Mouse (Mus musculus) forebrain, embryonic 10.5 days (tissue): ENCODE results near the gene Hoxd12. TPM values are rescaled to one million over a fixed set of nuclear protein-coding genes. Genes with fewer than 3 reads are reported as not detected.

Source experiments
- DNase-seq: peaks from one replicate; pipeline ENCODE4 v3.0.0-alpha.2; 2017; ENCODE audit warnings: low spot score; ENCODE audit errors: extremely low spot score
- H3K27ac ChIP-seq: fragments of 300-500 bp; sonication (generic); 2 replicates; pipeline ENCODE4 v1.5.1; 2016; ENCODE audit warnings: mild to moderate bottlenecking
- H3K27me3 ChIP-seq: fragments of 300-500 bp; sonication (generic); 2 replicates; pipeline ENCODE4 v1.6.1; 2016; ENCODE audit warnings: mild to moderate bottlenecking; ENCODE audit not compliant: poor library complexity, severe bottlenecking
- H3K36me3 ChIP-seq: fragments of 300-500 bp; sonication (generic); replicated peaks from 2 replicates; pipeline ENCODE4 v1.6.1; 2016; ENCODE audit warnings: mild to moderate bottlenecking, moderate library complexity
- H3K4me1 ChIP-seq: fragments of 300-500 bp; sonication (generic); 2 replicates; pipeline ENCODE4 v1.6.1; 2016
- H3K4me3 ChIP-seq: fragments of 300-500 bp; sonication (generic); 2 replicates; pipeline ENCODE4 v1.5.1; 2016; ENCODE audit warnings: mild to moderate bottlenecking, moderate library complexity
- H3K9me3 ChIP-seq: fragments of 300-500 bp; sonication (generic); 2 replicates; pipeline ENCODE4 v1.6.1; 2016; ENCODE audit warnings: mild to moderate bottlenecking, moderate library complexity
- WGBS: fragments of 180-500 bp; shearing (Covaris S2); methylation state at CpG from one replicate; pipeline ENCODE4 v1.1.7; 2016; 5-methylcytosine and 5-hydroxymethylcytosine counted together
- polyA plus RNA-seq: library from polyadenylated mRNA; unstranded; fragments of >200 nt; fragmentation: Nextera tagmentation; extraction: Ambion mirVana; gene quantifications from 2 replicates; pipeline ENCODE4 v1.2.1, GENCODE M21; 2016

The Hoxd12 gene
- polyA plus RNA-seq, 1 experiment from 2014 or later = not detected

DNA sequence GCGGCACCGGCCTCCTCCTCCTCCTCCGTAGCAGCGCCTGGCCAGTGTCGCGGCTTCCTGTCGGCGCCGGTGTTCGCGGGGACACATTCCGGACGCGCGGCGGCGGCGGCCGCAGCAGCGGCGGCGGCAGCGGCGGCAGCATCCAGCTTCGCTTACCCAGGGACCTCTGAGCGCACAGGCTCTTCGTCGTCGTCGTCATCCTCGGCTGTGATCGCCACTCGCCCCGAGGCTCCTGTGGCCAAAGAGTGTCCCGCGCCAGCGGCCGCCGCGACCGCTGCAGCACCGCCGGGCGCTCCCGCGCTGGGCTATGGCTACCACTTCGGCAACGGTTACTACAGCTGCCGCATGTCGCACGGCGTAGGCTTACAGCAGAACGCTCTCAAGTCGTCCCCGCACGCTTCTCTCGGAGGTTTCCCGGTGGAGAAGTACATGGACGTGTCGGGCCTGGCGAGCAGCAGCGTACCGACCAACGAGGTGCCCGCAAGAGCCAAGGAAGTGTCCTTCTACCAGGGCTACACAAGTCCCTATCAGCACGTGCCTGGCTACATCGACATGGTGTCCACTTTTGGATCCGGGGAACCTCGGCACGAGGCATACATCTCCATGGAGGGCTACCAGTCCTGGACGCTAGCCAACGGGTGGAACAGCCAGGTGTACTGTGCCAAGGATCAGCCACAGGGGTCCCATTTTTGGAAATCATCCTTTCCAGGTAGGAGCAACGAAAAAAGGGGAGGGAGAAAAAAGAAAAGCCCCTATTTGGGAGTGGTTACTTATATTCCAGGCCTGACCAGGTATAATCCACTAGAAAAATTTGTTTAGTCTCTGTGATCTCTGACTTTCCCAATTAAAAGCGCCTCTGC lies 6.2 kb upstream of the Hoxd12 start:
- Histone ChIP-seq H3K4me3 (peak overlapping the region; percentile 51), H3K27me3 (peaks cover 100% of the 10 kb centered on the region), H3K4me1 (peaks cover 21% of the 10 kb centered on the region), H3K27ac (no peak overlapping the region), H3K9me3 (no peaks in the 10 kb centered on the region), H3K36me3 (no peaks in the 10 kb centered on the region)
- DNase-seq = peak; percentile 72
- under 1% methylated on average over 74 of the region's 74 CpGs for WGBS

DNA sequence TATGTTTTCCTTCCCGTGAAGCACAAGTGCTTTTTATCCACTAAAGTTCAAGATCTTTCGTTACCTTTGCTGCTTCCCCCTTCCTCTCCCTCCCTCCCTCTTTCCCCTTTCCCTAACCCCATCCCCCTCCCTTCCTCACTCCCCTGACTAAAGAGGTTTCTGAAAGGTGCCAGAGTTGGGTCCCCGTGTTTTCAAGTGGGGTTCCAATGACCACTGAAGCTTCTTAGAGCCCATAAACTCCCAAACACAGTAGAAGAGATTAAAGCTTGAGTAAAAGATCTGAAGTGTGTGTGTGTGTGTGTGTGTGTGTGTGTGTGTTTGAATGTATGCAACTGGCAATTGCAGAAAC lies 5.6 kb upstream of the Hoxd12 start:
- Histone ChIP-seq H3K4me1 (peaks cover 25% of the 10 kb centered on the region), H3K27ac (no peak overlapping the region), H3K4me3 (no peak overlapping the region), H3K9me3 (no peaks in the 10 kb centered on the region), H3K27me3 (peaks cover 100% of the 10 kb centered on the region), H3K36me3 (no peaks in the 10 kb centered on the region)
- 0% methylated on average over 3 of the region's 3 CpGs for WGBS
- no peak for DNase-seq

DNA sequence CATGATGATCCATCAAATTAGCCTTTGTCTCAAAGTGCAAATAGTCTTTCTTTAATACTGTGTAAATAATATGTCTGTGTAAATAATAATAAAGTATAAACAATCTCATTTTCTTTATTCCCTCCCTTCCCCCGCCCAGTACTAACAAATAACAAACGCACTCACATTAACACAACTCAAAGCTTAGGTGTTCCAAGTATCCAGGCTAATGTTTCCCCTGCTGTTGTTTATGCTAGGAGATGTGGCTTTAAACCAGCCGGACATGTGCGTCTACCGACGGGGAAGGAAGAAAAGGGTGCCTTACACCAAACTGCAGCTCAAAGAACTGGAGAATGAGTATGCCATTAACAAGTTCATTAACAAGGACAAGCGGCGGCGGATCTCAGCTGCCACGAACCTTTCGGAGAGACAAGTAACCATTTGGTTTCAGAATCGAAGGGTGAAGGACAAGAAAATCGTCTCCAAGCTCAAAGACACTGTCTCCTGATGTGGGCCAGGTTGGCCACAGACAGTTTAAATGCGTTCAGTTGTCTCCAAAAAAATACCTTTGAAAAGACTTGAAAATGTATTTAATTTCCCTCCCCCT lies 5.1 kb upstream of the Hoxd12 start:
- Histone ChIP-seq H3K27me3 (peaks cover 100% of the 10 kb centered on the region), H3K4me1 (peaks cover 25% of the 10 kb centered on the region), H3K9me3 (no peaks in the 10 kb centered on the region), H3K36me3 (no peaks in the 10 kb centered on the region), H3K4me3 (no peak overlapping the region), H3K27ac (no peak overlapping the region)
- 3% methylated on average over 14 of the region's 14 CpGs for WGBS
- DNase-seq = no peak

DNA sequence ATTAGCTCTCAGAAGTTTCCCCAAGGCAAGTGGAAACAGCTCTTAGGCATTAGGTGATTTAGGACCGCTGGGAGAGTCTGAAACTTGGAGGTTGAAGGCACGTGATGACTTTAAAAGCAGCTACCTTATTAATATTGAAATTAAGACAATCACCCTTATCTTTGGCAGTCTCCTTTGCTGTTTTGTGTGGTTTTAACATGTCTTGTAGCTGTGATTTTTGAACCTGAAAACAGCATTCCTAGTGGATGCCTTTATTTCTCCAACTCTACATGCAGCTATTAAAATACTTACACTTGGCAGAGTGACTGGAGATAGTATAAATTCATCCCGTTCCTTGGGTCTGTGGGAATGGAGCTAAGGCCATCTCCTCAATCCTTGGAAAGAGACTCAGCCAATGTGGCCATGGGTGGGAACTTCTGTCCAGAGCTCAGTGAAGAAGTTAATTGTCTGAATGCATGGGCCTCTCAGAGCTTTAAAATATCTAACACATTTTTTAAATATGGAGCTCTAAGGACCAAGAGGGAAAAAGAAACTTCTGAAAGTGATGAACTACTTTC lies 4.1 kb upstream of the Hoxd12 start:
- Histone ChIP-seq H3K36me3 (no peaks in the 10 kb centered on the region), H3K27me3 (peaks cover 100% of the 10 kb centered on the region), H3K4me1 (peaks cover 31% of the 10 kb centered on the region), H3K27ac (no peak overlapping the region), H3K9me3 (no peaks in the 10 kb centered on the region), H3K4me3 (no peak overlapping the region)
- DNase-seq = no peak
- 2% methylated on average over 3 of the region's 3 CpGs for WGBS

DNA sequence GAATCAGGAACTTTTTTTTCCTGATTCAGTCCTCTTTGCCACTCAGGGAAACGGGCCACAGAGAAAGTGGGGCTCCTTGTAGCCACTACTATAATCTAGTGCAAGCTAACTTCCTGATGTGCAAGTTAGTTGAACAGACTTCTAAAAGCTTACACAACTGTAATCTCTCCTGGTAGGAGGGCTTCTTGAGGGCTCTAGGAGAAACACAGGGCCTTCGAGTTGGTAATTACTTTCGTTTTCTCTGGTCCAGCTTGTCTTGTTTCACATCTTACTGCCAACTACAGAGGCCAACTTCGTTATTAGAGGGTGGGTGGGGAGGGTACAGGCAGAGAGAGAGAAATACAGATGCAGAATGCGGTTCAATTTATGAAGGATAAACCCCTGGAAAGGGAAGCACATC lies 3.0 kb upstream of the Hoxd12 start:
- no peak overlapping the region for H3K27ac ChIP-seq
- H3K9me3 ChIP-seq = no peaks in the 10 kb centered on the region
- H3K27me3 ChIP-seq = peaks cover 100% of the 10 kb centered on the region
- H3K36me3 ChIP-seq = no peaks in the 10 kb centered on the region
- no peak for DNase-seq
- WGBS = 2% methylated on average over 5 of the region's 5 CpGs
- H3K4me1 ChIP-seq = peaks cover 31% of the 10 kb centered on the region
- no peak overlapping the region for H3K4me3 ChIP-seq

DNA sequence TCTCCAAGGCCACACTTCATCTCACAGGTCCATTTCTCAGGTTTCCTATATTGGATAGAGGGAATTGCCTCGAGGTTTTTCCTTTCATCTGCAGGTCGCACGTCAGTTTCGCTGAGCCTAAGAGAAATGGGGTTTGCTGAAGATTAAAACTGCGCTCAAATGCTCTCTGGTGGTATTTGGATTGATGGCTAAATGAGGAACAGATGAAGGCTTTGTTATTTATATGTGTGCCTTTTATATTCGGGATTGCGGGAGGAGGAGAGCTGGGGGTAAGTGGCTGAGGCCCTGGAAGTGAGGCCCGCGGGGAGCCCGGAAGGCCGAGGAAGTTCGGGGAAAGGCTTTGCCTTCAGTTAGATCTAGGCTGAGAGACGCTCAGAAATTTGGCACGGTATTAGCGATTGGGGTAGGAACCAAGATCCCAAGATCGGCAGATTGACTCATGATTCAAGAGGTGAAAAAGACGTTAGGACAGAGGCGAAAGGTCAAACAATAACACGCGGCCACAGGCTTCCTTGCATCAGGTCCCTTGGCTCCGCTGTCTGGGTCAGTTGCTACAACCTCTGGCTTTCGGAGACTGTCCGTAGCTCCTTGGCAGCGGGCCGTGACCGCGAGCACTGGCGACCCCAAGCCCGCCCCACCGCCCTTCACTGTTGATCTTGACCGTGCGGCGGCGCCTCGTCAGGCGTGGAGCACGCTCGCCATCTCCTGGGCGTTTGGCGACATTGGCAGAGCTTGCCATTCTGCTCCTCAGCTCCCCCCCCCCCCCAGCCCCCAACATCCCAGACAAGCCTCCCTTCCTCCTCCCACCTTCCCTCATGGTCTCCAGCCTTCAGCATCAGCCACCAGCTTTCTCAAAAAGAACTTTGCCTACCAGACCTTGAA lies 2.1 kb upstream of the Hoxd12 start:
- Histone ChIP-seq H3K27me3 (peaks cover 100% of the 10 kb centered on the region), H3K4me1 (peaks cover 29% of the 10 kb centered on the region), H3K36me3 (no peaks in the 10 kb centered on the region), H3K9me3 (no peaks in the 10 kb centered on the region), H3K4me3 (peak overlapping the region; percentile 28), H3K27ac (no peak overlapping the region)
- under 1% methylated on average over 40 of the region's 40 CpGs for WGBS
- peak; percentile 79 for DNase-seq

DNA sequence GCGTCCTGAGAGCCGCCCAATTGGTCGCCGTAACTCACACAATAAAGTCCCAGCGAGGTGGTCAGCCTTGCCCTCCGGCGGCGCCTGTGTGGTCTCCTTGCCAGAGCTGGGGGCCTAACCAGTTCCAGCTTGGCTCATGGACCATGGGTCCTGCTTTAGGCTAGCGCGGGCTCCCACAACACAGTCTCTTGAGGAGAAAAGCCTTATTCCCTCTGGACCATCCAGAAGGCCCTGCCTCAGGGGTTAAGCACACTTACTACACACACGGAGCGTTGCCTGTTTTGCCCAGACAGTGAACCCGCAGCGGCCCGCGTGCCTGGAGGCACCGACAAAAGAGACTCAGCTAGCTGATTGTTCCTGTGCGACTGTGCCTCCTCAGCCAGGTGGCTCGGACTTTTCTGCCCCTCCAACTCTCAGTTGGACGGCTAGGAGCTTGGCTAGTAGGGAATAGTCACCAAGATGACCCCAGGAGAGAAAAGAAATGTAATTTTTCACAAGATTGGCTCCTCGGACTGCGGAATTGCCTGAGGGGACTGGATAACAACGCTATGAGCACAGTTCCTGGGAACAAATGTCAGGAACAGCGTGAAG lies 883 bp upstream of the Hoxd12 start:
- Histone ChIP-seq H3K27ac (no peak overlapping the region), H3K9me3 (no peaks in the 10 kb centered on the region), H3K36me3 (no peaks in the 10 kb centered on the region), H3K4me1 (peaks cover 19% of the 10 kb centered on the region), H3K27me3 (peaks cover 100% of the 10 kb centered on the region), H3K4me3 (no peak overlapping the region)
- WGBS = under 1% methylated on average over 24 of the region's 24 CpGs
- peak; percentile 53 for DNase-seq

DNA sequence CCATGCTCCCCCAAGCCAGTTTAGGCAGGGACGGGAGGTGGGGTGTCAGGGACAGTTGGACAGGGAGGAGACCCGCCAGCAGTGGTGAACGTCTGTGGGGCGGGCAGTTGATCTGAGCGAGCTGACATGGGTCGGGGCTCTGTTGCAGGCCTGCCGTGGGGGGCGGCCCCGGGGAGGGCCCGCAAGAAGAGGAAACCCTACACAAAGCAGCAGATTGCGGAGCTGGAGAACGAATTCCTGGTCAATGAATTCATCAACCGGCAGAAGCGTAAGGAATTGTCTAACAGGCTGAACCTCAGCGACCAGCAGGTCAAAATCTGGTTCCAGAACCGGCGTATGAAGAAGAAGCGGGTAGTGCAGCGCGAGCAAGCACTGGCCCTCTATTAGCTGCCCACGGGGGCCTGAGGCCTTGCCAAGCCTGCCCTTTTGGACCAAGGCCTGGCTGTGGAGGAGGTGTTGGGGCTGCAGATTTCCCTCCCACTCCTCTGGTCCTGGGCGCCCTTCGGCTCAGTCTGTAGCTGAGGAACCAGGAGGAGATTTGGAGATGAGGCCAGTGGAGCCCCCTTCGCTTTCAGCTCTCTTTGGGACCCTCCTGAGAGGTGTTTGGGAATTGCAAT lies 961 bp downstream of the Hoxd12 start:
- no peak for DNase-seq
- no peak overlapping the region for H3K4me3 ChIP-seq
- 4% methylated on average over 24 of the region's 24 CpGs for WGBS
- H3K36me3 ChIP-seq = no peaks in the 10 kb centered on the region
- H3K27ac ChIP-seq = no peak overlapping the region
- no peaks in the 10 kb centered on the region for H3K9me3 ChIP-seq
- H3K27me3 ChIP-seq = peaks cover 100% of the 10 kb centered on the region
- peaks cover 19% of the 10 kb centered on the region for H3K4me1 ChIP-seq

DNA sequence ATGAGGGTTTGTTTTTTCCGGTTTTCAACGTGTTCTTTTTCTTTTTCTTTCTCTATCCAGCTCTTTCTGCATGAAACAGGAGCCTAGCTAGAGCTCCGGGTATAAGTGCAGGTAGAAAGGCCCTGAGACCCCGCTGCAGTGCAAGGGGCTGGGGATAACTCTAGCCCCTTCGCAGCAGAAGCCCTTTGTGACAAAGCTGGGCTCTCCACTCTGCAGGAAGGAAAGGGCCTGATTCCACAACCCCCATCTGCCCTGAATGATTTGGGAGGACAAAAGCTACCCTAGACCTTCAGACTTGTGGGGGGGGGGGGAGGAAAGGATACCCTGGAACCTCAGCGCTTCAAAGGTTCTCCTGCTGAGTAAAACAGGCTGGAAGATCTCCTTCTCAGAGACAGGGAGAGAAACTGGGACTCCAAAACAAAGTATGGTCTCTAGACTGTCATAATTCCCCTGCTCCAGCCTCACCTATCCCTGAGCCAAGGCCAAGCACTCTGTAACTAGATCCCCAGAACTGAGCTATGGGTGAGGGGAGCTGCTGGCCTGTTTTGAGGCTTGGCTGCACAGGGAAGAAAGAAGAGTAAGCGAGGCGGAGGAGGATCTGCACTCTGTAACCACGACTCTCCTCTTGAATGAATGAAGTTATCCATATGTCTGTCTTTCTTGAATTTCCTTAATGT lies 1.7 kb downstream of the Hoxd12 start:
- H3K4me3 ChIP-seq = no peak overlapping the region
- H3K4me1 ChIP-seq = peaks cover 19% of the 10 kb centered on the region
- DNase-seq = no peak
- no peaks in the 10 kb centered on the region for H3K36me3 ChIP-seq
- 3% methylated on average over 9 of the region's 9 CpGs for WGBS
- no peak overlapping the region for H3K27ac ChIP-seq
- no peaks in the 10 kb centered on the region for H3K9me3 ChIP-seq
- peaks cover 100% of the 10 kb centered on the region for H3K27me3 ChIP-seq

DNA sequence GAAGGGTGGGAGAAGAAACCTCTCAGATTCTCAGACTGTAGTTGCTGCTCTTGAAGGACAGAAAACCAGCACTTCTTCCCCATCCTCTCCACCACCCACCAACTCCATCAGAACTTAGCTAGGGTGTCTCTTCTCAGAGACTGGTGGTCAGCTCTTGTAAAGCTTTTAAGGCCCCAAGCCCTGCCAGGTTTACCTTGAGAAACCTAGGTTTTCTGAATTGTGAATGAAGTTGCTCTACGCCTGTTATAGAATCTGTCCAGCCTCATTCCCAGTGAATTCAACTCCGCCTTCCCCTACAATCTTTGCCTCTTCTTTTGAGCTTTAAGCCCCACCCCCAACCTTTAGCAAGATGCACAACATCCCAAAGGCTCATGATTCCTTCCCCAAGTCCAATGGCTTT lies 2.3 kb downstream of the Hoxd12 start:
- no peak for DNase-seq
- Histone ChIP-seq H3K4me3 (no peak overlapping the region), H3K4me1 (peaks cover 24% of the 10 kb centered on the region), H3K9me3 (no peaks in the 10 kb centered on the region), H3K27me3 (peaks cover 100% of the 10 kb centered on the region), H3K27ac (no peak overlapping the region), H3K36me3 (no peaks in the 10 kb centered on the region)
- 10% methylated on average over 2 of the region's 2 CpGs for WGBS

DNA sequence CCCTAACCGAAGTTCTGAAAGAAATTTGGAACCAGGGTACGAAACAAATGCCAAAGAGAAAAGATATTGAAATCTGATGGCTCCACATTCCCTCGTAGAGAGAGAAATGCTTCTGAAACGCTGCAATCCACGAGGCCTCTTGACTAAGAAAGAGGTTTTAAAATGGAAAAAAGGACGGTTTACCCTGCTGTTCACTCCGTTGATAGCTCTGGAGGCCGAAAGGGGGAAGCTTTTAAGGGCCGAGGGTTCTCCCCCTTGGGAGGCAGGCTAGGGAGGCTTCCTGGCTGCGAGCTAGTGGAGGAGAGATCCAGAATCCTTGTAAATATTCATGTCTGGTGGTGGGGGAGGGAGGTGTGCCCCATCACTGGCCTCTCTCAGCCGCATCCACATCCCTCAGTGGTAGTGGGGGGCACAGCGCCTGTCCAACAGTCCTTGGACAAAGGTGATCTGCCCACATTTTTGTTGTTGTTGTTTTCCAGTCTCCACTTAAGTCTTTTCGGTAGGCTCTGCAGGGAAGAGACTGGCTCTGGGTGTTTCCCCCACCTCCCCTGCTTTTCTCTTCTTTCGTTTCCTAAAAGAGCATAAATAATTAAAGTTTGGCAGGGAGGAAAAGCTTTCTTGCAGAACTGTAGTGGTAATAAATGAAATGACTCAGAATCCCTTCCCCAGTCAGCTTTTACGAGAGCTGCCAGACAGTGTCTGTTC lies 4.2 kb downstream of the Hoxd12 start, which contains the start of gene Hoxd11:
Gene Hoxd11, plus strand, starts transcription at position 667 of the 705 bp plus-strand sequence.
- WGBS = 2% methylated on average over 15 of the region's 15 CpGs
- no peak within 1 kb of the TSS for H3K27ac ChIP-seq
- H3K9me3 ChIP-seq = no peaks in the 10 kb centered on the region
- H3K4me1 ChIP-seq = peaks cover 21% of the 10 kb centered on the region
- peaks cover 100% of the 10 kb centered on the region for H3K27me3 ChIP-seq
- no peak for DNase-seq
- no peaks in the 10 kb centered on the region for H3K36me3 ChIP-seq
- H3K4me3 ChIP-seq = no peak within 1 kb of the TSS
